Mouse (Mus musculus) monocyte, adult 5-6 weeks (primary cell): ENCODE data around the gene AI182371. TPM values are rescaled to one million over a fixed set of nuclear protein-coding genes. Genes with fewer than 3 reads are reported as not detected.

Source experiments
- ATAC-seq: fragments of 153-309, 156-312 bp; replicated peaks from 2 replicates; pipeline ENCODE4 v1.8.0; 2017; ENCODE audit warnings: mild to moderate bottlenecking; ENCODE audit not compliant: low TSS enrichment, insufficient number of reproducible peaks, severe bottlenecking, poor library complexity, low FRiP score
- total RNA-seq: library from RNA; stranded (forward); fragments of 200-1000, 200-491, 200-594 nt; gene quantifications from 3 replicates; pipeline ENCODE4 v1.2.3, GENCODE M21; 2017

AI182371 gene
- 0.21 to 1.3 TPM in 2 of 3 replicates, not detected in the other for total RNA-seq

DNA sequence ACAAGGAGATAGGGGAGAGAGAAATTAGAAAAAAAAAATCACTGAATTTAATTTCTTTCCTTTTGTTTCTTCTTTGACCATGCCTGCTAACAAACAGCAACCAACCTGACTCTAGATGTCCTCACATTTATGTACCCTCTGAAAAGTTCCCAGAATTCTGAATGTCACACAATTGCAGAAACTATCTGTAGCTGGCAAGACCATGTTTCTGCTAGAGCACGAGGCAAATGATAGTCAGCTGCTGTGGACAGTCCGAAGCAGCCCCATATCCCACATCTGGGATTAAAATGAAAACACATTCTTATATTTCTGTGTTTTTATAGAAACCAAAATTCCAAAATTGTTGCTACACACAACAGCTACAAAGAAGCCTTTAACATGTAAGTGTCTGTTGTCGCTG, at the start of gene AI182371:
Gene AI182371, minus strand, starts transcription at position 101 of the 400 bp plus-strand sequence.
- no peak for ATAC-seq

DNA sequence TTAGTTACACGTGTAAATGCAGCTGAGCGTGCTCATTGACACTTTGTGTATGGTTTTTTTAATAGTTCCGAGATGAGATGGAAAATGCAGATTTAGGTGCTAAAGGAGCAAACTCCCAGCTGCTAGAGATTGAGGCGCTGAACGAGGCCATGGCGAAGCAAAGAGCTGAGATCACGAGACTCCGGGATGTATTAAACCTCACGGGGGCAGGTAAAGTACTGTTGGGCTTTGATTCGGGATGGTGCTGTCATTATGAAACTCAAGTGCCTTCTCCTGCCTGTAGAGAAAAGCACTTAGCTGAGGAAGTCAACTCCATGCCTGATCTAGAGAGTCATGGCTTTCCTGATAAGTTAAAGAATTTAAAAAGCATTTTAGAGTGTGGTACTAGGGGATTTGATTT, 47.5 kb upstream of the AI182371 start:
- ATAC-seq = no peak

- no peak for ATAC-seq
These were observed 40.3 kb upstream of the AI182371 start for GRCm38 (mm10) chr2:35141673-35142072.

- ATAC-seq = no peak
These were observed 37.2 kb upstream of the AI182371 start for GRCm38 (mm10) chr2:35138576-35138975.

GRCm38 (mm10) chr2:35133891-35134290, 32.5 kb upstream of the AI182371 start:
- no peak for ATAC-seq

GRCm38 (mm10) chr2:35132662-35133055, 31.3 kb upstream of the AI182371 start:
- ATAC-seq = no peak

GRCm38 (mm10) chr2:35131991-35132661, 30.8 kb upstream of the AI182371 start:
- peak; percentile 98 for ATAC-seq

GRCm38 (mm10) chr2:35131491-35131890, 30.1 kb upstream of the AI182371 start:
- ATAC-seq = no peak

GRCm38 (mm10) chr2:35124716-35125115, 23.4 kb upstream of the AI182371 start:
- no peak for ATAC-seq

- no peak for ATAC-seq
These were observed 9.2 kb upstream of the AI182371 start for GRCm38 (mm10) chr2:35110521-35110920.

DNA sequence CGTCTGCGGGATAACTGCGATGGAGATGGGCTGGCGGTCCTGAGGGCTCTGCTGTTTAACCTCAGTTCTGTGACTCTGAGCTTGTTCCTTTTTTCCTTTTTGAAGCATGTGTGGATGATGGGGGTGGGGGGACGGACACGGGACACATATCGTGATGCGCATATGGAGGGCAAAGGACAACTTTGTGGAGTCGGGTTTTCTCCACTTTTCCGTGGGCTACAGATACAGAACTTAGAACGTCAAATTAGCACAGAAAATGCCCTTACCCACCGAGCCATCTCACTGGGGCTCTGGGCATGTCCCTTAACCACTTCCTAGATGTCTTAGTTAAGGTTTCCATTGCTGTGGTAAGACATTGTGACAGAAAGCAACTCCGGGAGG, 8.6 kb upstream of the AI182371 start:
- peak; percentile 49 for ATAC-seq

DNA sequence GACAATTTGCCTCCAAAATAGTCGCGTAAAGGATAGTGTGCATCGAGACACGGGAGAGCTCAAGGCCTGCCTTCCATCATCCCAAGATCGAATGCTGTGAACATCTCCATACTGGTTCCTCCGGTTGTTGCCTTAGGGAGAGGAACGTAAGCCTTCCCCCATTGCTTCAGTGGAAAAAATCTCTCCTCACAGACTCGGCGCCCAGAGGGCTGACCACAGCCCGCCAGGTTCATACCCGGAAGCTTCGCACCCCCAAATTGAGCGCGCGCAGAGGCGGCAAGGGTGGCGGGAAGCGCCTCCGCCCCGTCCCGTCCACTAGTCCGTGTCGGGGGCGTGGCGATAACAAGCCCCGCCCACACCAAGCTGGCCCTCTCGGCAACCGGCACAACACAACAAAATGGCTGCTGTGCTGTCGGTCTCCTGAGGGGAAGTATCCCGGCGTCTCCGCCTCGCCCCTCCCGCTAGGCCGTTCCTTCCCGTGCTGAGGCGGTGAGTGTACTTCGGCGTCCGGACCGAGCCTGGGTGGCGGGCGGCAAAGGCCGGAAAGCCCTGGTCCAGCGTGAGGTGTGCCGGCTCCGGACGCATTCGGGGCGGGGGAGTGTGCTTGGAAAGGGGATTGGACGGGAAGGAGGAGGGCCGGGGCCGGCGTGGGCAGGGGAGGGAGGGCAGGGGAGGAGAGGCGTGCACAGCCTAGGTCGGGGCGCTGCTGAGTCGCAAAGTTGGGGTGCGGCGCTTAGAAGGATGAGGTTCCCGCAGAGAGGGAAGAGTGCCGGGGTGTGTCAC, 8.0 kb upstream of the AI182371 start, which contains the start of gene Cntrl:
Gene Cntrl, plus strand, starts transcription at position 352 of the 783 bp plus-strand sequence.
- peak; percentile 93 for ATAC-seq

DNA sequence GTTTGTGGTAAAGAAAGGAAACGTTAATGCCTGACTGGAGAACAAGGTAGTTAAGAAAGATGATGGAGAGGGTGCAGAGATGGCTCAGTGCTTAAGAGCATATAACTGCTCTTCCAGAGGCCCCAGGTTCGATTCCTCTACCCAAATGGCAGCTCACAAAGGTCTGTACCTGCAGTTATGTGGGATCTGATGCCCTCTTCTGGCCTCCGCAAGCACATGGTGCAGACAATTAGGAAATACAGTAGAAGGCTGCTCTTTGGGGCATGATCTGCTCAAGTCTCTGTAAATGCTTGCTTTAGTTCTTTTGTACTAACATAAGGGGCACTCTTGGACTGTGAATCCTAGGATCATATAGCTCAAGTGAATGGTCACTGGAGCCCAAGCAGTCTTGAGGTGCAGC, 7.4 kb upstream of the AI182371 start:
- ATAC-seq = peak; percentile 16

DNA sequence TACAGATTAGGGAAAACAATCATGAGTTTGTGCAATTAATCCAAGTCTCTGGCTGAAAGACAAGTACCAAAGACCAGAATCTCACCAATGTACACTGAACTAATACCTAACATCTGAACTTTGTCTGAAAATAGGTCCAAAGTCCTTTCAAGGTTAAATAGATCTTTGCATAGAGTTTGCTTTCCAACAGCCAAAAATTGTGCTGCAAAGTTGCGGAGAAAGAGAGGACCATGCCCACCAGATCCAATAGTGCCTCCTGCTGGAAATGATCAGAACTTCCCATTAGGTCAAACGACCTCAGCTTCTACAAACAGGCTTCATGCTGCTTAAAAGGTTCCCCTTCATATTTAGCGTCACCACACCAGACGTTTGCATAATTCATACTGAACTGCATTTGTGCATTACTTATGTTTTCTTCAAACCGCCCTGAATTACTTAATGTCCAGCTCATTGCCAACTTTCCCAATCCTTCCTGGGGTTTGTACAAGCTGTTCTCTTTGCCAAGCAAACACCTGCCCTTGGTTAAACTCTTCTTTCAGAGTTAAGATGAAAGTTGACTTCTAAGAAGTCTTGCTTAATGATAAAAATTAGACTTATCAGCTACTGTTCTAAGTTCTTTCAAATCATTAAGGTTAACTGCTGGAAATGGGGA, 6.8 kb upstream of the AI182371 start:
- peak; percentile 24; the same call in 1 of the 2 replicates for ATAC-seq

- ATAC-seq = no peak
These were observed 3.5 kb upstream of the AI182371 start for GRCm38 (mm10) chr2:35104843-35105242.

DNA sequence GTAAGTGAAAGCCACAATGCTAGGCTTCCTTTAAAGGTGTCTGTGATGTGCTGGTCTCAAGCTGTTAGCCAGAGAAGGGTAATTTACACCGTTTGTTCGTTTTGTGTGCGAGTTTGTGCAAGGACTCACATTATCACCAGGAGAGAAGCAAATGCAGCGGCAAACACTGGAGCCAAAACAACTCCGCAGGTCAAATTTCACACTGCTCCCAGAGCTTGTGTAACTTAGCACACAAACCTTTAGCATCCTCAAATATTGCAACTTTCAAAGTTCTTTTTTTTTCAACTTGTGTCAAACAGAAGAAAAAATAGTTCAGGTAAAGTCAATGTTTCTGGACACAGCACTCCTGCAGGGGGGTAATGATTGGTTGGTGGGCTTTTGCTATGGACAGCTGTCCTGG, 2.2 kb upstream of the AI182371 start:
- ATAC-seq = no peak

DNA sequence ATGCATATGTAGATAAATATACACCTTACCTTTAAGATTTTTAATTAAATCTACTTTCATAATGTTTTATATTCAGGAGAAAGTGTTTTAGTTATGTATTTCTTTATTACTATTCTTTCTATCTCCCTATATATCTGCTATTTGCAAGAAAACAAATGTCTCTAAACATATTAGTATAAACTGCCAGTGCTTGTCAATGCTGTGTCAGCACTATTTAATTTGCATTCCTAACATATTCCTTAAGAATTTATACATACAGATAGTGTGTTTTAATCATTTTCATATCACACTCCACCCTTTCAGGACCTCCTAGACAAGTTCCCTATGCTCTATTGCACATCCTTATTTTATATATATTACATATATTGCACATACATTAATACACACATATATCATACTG, 1.4 kb upstream of the AI182371 start:
- ATAC-seq = no peak

DNA sequence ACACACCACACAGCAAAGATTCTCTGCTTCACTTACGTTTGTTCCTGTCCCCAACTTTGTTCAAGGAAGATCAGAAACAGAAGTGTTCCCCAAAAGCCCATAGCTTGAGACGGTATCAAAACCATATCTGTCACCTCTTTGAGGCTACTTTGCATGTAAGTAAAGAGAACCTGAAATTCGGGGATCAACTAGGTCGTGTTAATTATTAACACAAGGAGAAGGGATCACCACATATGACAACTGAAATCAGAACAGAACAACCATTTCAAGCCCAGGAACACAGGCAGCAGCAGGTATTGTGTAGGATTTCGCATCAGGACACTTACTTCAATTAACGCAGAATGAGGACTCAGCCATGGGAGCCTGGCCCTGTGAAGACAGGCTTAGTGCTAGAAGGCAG, 814 bp downstream of the AI182371 start:
- ATAC-seq = no peak

DNA sequence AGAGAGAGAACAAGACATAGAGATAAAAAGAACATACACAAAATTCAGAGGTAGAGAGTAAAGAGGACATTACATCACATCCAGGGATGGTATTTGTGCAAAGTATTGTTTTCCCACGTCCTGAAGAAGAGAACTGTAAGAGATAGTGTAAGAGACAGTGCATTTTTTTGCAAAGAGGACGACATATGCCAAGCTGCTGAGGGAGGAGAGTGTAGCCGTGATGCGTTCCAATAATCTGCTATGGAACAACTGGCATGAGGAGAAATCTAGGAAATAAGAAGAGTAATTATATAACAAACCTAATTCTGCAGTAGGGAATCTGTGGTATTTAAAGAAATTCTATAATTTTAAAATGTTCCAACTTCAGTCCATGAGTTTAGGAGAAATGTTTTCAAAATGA, 13.9 kb downstream of the AI182371 start:
- ATAC-seq = no peak

GRCm38 (mm10) chr2:35079166-35079565, 22.2 kb downstream of the AI182371 start:
- no peak for ATAC-seq
